Mouse (Mus musculus) kidney, postnatal 10 days (tissue): Measurements from ENCODE around the gene Edaradd.
A peak's percentile ranks its signal among the peaks of the same experiment; 100 is the strongest.
"Not testable (repeated sequence)": the region's sequence is repeated elsewhere in the genome, so short reads cannot be mapped to it uniquely, and the experiment has no call there.

Source experiments
- DNase-seq: peaks from one replicate; pipeline ENCODE4 v3.0.0; 2021; ENCODE audit warnings: mixed read lengths

Edaradd gene

GRCm38 (mm10) chr13:12511189-12511965, 8.9 kb downstream of the Edaradd start:
- DNase-seq: no peak

GRCm38 (mm10) chr13:12510032-12510431, 10.2 kb downstream of the Edaradd start:
- no peak for DNase-seq

DNA sequence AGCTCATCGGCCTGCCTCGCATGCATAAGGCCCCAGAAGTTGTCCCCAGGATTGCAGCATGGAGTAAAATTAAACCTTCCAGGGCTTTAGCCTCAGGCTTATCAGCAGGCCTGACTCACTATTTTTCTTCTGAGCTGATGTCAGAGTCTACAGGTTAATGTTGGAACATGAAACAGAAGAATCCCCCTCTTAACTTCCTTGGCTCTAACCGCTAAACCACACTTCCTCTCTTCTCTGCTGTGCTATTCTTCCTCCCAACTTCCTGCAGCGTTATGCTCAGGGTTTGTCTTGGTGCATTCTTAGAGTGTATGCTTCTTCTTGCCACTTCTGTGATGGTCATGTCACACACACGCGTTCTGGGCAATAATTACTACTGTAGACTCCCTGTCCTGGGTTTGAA, 12.8 kb downstream of the Edaradd start:
- no peak for DNase-seq

DNA sequence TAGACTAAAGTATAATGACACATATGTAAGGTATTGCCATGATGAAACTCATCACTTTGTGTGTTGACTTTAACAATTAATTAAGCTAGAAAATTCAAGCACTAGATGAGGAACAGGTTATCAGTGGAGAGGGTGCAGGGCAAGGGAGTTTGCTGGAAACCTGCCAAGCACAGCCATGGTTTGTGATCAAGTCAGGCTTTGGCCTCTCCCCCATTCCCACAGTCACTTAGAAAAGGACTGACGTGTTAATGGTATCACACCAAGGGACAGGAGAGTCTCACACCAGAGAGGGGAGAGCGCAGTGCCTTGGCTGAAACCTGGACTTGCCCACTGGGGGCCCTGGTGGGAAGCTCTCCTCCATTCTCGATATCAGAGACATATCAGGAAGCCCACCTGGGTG, 14.9 kb downstream of the Edaradd start:
- peak; percentile 26 for DNase-seq

- DNase-seq: no peak
Observed at GRCm38 (mm10) chr13:12503238-12503751, 16.9 kb downstream of the Edaradd start.

DNA sequence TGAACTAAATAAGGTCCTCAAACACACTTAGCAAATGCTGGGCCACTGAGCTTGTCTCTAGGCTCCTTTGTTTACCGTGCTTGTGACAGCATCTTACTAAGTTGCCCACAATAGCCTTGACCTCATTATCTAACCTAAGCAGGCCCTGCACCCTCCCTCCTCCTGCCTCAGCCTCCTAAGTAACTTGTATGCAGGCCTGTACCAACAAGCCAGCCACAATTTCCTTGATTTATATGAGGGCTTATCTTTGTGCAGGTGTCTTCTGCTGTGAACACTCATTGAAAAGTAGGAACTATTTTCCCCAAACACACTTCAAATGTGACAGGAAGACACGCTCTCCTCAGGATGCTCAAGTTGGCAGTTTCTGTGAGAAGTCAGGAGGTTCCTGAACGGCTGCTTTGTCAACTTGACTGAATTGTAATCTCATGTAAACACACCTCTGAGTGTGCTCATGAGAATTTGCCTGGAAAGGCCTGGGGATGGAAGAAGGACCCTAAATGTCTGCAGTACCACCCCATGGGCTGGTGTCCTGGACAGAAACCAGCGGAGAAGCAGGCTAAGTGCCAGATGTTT, 17.5 kb downstream of the Edaradd start:
- no peak for DNase-seq

GRCm38 (mm10) chr13:12499107-12499506, 21.1 kb downstream of the Edaradd start:
- DNase-seq: no peak

GRCm38 (mm10) chr13:12497809-12498208, 22.4 kb downstream of the Edaradd start:
- no peak for DNase-seq

- no peak for DNase-seq
Observed at GRCm38 (mm10) chr13:12494750-12495149, 25.5 kb downstream of the Edaradd start.

DNA sequence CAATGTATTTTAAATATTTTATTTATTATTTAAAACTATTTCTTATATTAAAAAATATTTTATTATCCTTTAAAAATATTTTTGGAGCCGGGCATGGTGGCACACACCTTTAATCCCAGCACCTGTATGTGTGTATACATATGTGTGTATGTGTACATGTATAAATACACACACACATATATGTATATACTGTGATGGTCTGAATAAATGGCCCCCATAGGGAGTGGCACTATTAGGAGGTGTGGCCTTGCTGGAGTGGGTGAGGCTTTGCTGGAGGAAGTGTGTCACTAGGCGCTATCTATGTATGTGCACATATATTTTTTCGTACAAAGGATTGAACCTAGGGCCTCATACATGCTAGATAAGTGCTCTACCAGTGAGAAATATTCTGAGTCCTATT, 27.7 kb downstream of the Edaradd start:
- no peak for DNase-seq

DNA sequence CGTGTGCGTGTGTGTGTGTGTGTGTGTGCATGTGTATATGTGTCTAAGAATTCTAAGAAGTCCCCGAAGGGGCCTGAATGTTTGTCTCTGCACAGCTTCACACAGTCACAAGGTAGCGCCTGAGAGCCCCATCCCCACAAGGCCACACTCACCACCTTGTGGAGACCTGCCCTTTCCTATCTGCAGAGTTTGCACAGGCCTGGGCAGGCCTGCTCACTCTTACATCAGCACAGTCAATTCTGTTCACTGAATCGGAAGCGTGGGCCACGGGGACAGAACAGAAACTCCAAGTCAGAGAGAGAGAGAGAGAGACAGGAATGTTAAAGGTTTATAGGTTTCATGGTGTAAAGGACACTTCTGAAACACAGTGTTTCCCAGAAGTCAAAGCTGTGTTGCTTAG, 34.6 kb downstream of the Edaradd start:
- DNase-seq: no peak

- DNase-seq: no peak
Observed at GRCm38 (mm10) chr13:12485197-12485596, 35.0 kb downstream of the Edaradd start.

DNA sequence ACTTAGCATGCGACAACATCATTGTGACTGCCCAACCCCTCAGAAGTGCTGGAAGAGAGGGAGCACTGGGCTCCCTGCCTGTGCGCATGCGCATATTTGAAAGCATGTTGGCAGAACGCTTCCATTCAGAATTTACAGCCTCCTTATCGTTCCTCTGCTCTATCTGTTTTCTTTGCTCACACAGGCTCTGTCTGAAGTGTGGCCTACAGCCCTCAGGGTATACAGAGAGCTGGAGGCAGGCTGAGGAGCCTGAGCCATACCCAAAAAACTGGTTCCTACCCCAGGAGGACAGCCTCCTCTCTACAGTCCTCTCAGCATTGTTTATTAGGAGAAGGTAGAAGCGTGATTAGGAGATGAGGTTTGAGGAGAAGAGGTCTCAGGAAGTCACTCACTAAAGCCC, 40.4 kb downstream of the Edaradd start:
- peak; percentile 42 for DNase-seq

DNA sequence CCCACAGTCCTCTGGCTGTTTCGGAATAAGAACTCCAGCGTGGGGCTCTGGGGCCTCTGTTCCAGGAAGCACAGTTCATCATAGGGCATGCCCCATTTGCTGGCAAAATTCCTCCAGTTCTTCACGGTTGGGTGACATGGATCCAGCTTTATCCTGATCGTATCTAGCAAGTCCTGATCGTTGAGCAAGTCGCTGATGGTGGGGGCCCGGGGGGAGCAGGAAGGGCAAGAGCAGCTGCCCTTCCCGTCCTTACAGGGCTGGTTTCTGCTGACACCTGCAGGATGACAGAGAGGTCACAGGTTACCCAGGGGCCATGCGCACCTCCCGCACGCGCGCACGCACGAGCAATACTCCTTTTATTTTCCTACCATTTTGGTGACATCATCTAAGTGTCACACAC, 41.9 kb downstream of the Edaradd start:
- peak; percentile 75 for DNase-seq

DNA sequence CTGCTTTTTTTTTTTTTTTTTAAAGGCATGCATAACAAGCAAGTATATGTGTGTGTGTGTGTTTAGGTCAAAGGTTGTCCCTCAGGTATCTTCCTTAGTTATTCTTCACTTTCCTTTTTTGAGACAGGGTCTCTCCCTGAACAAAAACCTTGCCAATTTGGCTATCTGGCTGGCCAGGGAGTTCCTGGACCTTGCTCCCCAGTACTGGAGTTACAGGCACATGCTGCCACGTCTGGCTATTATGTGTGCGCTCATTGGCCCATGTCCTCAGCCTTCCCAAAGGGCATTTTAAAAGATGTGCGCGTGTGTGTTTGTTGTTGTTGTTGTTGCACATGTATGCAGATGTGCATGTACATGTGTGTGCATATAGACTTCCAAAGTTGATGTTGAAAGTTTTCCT, 43.4 kb downstream of the Edaradd start:
- no peak for DNase-seq

- no peak for DNase-seq
Observed at GRCm38 (mm10) chr13:12475239-12475638, 45.0 kb downstream of the Edaradd start.

- DNase-seq: peak; percentile 85
Observed at GRCm38 (mm10) chr13:12473724-12474378, 46.4 kb downstream of the Edaradd start.

GRCm38 (mm10) chr13:12468488-12468887, 51.8 kb downstream of the Edaradd start:
- peak; percentile 17 for DNase-seq

GRCm38 (mm10) chr13:12464844-12465243, 55.4 kb downstream of the Edaradd start, which contains the start of gene Lgals8:
Gene Lgals8, minus strand, starts transcription at chr13:12464944.
- no peak for DNase-seq

DNA sequence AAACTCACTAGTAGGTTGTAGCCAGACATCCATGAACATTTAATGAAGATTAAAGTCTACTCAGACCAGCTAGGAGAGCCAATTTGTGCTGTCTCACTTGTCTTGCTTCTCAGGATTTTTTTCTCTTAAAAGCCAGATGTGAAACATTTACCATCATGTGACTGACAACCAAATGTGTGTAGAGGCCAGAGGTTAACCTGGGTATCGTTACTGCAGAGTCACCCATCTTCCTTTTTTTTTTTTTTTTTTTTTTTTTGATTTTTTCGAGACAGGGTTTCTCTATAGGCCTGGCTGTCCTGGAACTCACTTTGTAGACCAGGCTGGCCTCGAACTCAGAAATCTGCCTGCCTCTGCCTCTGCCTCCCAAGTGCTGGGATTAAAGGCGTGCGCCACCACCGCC, 56.1 kb downstream of the Edaradd start:
- DNase-seq: not testable (repeated sequence)

GRCm38 (mm10) chr13:12462623-12463022, 57.6 kb downstream of the Edaradd start:
- DNase-seq: no peak

DNA sequence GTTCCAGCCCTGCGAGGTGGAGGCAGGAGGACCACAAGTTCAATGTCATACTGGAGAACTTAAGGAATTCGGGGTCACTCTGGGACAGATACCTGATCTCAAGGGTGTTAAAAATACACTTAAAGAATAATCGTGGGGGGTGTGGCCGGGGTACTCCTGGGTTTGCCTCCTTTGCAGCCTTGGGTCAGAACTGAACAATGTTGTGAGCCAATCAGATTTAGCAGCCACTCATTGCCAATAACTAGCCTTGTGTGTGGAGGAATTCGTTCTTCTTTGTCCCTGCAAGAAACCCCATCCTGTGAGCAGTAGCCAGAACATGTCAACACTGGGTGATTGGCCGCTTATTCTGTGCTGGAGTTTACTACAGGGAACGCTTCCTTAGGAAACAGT, 58.5 kb downstream of the Edaradd start:
- no peak for DNase-seq

DNA sequence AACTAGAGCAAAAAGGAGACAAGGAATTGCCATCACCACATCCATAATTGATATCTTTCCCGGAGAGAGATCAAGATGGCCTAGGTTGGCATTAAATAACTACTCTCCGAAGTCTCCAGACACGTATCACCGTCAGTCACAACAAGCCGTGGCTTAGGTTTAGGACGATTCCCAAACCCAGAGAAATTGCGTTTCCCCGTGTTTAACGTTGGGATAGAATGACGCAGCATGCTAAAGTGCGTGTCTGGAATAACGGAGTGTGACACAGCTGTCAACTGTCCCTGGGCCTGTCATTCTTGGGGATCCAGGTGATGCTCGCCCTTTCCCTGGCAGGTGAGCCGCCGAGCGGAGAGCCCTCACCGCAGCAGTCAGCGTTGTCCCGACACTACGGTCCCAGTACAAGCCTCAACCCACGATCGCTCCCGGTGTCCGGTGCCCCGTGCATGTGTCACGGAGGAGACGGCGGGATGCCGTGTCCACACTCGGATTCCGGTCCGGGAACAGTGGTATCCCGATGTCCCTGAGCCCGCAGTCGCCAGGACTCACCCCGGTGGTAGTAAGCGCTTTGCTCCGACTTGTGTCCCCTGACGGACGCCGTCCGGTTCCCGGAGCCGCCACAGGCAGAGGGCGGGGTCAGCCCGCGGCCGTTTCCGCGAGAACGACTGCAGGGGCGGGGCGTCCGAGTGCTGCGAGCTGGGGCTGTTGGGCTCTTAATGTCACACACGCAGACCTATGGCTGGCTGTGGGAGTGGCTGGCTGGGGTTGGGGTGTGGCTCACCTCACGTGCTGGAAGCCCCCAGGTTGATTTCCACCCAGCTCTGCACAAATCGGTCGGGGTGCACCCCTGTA, 59.1 kb downstream of the Edaradd start:
- DNase-seq: peak; percentile 98
